Mouse (Mus musculus) kidney, postnatal 0 days (tissue): ENCODE measurements around the gene Ankrd33b. TPM values are rescaled to one million over a fixed set of nuclear protein-coding genes. Genes with fewer than 3 reads are reported as not detected.

ENCODE experiments used
- ATAC-seq: fragments of 200-750 bp; cut with Nextera tagmentation; replicated peaks from 2 replicates; pipeline ENCODE4 v1.8.0; 2017; ENCODE audit warnings: low read depth, moderate number of reproducible peaks, moderate TSS enrichment, moderate library complexity; ENCODE audit not compliant: low FRiP score
- DNase-seq: peaks from one replicate; pipeline ENCODE4 v3.0.0-alpha.2; 2016; ENCODE audit warnings: low spot score
- H3K27ac ChIP-seq: fragments of 300-500 bp; sonication (generic); 2 replicates; pipeline ENCODE4 v1.5.1; 2014; ENCODE audit warnings: mild to moderate bottlenecking
- H3K27me3 ChIP-seq: fragments of 300-500 bp; sonication (generic); 2 replicates; pipeline ENCODE4 v1.6.1; 2014; ENCODE audit warnings: low read length, mixed read lengths; ENCODE audit not compliant: insufficient read depth
- H3K36me3 ChIP-seq: fragments of 300-500 bp; sonication (generic); 2 replicates; pipeline ENCODE4 v1.6.1; 2014; ENCODE audit warnings: low read length, mixed read lengths; ENCODE audit not compliant: insufficient read depth
- H3K4me1 ChIP-seq: fragments of 300-500 bp; sonication (generic); replicated peaks from 2 replicates; pipeline ENCODE4 v1.6.1; 2014; ENCODE audit warnings: antibody characterized with exemption, low read length, mixed read lengths; ENCODE audit not compliant: insufficient read depth
- H3K4me2 ChIP-seq: fragments of 300-500 bp; sonication (generic); 2 replicates; pipeline ENCODE4 v1.6.1; 2014; ENCODE audit warnings: mild to moderate bottlenecking, low read length, moderate library complexity, mixed read lengths
- H3K4me3 ChIP-seq: fragments of 300-500 bp; sonication (generic); replicated peaks from 2 replicates; pipeline ENCODE4 v1.5.1; 2014; ENCODE audit warnings: low read depth, low read length
- H3K9ac ChIP-seq: fragments of 300-500 bp; sonication (generic); 2 replicates; pipeline ENCODE4 v1.6.1; 2014; ENCODE audit warnings: low read depth, low read length
- H3K9me3 ChIP-seq: fragments of 300-500 bp; sonication (generic); replicated peaks from 2 replicates; pipeline ENCODE4 v1.6.1; 2016; ENCODE audit warnings: low read length, inconsistent platforms, mixed read lengths
- CTCF ChIP-seq: IDR thresholded peaks from 2 replicates; pipeline ENCODE4 v1.5.1; 2016; ENCODE audit warnings: antibody characterized with exemption, low read depth, mild to moderate bottlenecking, moderate library complexity
- WGBS: fragments of 180-500 bp; shearing (Covaris S2); extraction: QIAGEN DNeasy Blood & Tissue Kit; methylation state at CpG from one replicate; pipeline ENCODE4 v1.1.7; 2014; 5-methylcytosine and 5-hydroxymethylcytosine counted together
- polyA plus RNA-seq: library from polyadenylated mRNA; unstranded; fragments of >200 nt; fragmentation: Nextera tagmentation; extraction: Ambion mirVana; gene quantifications from 2 replicates; pipeline ENCODE4 v1.2.1, GENCODE M21; 2015

Gene Ankrd33b
- 10.5 and 12.0 TPM in 2 replicates for polyA plus RNA-seq

DNA sequence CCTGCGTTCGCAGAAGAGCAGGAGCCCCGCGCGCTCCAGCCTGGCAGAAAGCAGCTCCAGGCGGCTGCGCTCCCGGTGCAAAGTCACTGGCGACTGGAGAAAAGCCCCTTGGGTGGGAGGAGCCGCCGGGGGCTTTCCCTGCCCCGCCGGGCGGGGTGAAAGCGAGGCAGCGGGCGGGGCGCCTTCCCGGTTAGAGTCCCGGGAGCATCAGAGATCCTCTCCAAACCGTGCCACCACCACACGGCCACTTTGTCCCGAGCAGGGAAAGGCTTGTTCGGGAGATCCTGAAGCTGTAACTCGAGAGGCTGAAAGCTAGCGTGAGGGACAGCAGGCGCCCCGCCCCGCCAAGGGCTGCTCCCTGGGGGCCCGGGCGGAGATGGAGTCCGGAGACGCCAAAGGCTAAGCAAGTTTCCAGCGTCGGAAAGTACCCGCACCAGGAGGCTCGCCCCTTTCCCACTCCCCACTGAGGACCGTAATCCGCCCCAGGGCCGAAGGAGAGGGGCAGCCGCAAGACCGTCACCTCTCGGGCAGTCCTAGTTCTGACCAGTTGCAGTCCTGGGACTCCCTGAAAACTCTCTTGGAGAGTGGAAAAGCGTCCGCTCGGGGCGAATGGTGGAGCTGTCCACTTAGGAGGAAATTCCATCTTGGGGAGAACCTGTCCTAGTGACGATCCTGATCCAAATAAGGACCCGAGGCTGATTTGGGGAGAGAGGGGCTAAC lies at the start of gene Ankrd33b:
Gene Ankrd33b (minus strand): TSS at position 246 of the 720 bp plus-strand sequence.
- 2% methylated on average over 49 of the region's 49 CpGs for WGBS
- no peaks in the 10 kb centered on the region for H3K36me3 ChIP-seq
- H3K27me3 ChIP-seq: no peaks in the 10 kb centered on the region
- H3K9ac ChIP-seq: peak within 1 kb of the TSS; percentile 70
- ATAC-seq: peak; percentile 62
- H3K27ac ChIP-seq: peak within 1 kb of the TSS; percentile 75
- no peaks in the 10 kb centered on the region for H3K9me3 ChIP-seq
- H3K4me3 ChIP-seq: peak within 1 kb of the TSS; percentile 67
- peak within 1 kb of the TSS; percentile 99 for H3K4me2 ChIP-seq
- TF ChIP-seq CTCF: no peak
- DNase-seq: peak; percentile 70
- H3K4me1 ChIP-seq: peaks cover 4% of the 10 kb centered on the region; the same call in 1 of the 2 replicates

DNA sequence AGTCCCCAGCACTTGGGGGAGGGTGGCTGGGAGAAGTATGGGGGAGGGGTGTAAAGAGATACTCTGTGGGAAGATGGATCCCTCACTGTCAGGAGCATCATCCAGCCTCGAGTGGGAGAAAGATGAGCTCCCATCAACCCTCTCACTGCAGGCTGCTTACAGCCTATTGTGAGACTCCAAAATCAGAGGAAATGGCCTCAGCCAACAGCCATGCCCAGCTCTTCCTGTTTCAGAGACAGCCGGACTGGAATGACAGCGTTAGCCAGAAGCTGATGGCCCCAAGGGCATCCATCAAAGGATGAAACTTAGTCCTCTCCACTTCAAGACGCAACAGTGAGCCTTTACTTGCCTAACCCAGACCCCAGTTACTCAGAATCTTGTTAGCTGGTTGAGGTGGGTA lies 47.7 kb upstream of the Ankrd33b start:
- Histone ChIP-seq H3K4me3 (no peak overlapping the region), H3K9ac (no peak overlapping the region), H3K4me1 (no peaks in the 10 kb centered on the region), H3K27ac (peak overlapping the region; percentile 55), H3K9me3 (no peaks in the 10 kb centered on the region), H3K4me2 (no peak overlapping the region), H3K36me3 (no peaks in the 10 kb centered on the region), H3K27me3 (no peaks in the 10 kb centered on the region)
- no peak for TF ChIP-seq CTCF
- DNase-seq: no peak
- WGBS: 50% methylated on average over 4 of the region's 4 CpGs
- no peak for ATAC-seq

DNA sequence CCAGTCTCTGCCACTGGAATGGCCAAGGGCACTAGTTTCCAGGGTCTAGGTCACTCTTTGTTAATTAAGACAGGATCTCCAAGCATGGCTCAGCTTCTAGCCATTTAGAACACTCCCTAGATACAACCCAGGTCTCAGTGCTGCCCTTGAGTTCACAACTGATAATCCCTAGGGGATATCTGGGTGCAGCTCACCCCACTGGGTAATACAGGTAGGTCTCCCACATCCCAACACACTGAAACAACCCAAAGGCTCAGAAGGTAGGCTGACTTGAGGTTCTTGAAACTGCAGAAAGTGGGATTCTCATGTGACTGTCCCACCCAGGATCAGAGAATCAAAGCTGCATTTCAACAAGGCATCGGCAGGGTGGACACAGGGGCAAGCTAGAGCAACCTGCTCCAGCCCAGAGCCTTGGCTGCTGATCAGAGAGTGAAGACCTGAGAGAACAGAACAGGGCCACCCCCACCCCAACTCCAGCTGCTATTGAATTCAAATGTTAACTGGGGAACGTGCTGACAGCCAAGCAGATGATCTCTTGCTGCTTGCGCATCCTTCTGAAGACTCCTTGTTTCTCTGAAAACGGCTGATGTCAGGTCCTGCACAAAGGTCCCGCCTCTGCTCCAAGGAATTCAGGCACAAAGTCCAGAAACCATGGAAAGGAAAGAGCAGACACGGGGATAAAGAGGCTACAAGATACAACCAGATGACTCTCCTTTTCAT lies 46.8 kb upstream of the Ankrd33b start:
- Histone ChIP-seq H3K4me3 (no peak overlapping the region), H3K27me3 (no peaks in the 10 kb centered on the region), H3K9me3 (no peaks in the 10 kb centered on the region), H3K27ac (peak overlapping the region; percentile 55; the same call in 1 of the 2 replicates), H3K4me1 (no peaks in the 10 kb centered on the region), H3K4me2 (no peak overlapping the region), H3K36me3 (no peaks in the 10 kb centered on the region), H3K9ac (no peak overlapping the region)
- ATAC-seq: peak; percentile 67; the same call in 1 of the 2 replicates
- no peak for DNase-seq
- 56% methylated on average over 6 of the region's 6 CpGs for WGBS
- TF ChIP-seq CTCF: no peak

GRCm38 (mm10) chr15:31413662-31414061 lies 46.1 kb upstream of the Ankrd33b start:
- DNase-seq (no peak), ATAC-seq (no peak)
- WGBS: 89% methylated on average over 6 of the region's 6 CpGs
- Histone ChIP-seq H3K27me3 (no peaks in the 10 kb centered on the region), H3K4me2 (no peak overlapping the region), H3K27ac (no peak overlapping the region), H3K36me3 (no peaks in the 10 kb centered on the region), H3K4me1 (no peaks in the 10 kb centered on the region), H3K9ac (no peak overlapping the region), H3K4me3 (no peak overlapping the region), H3K9me3 (no peaks in the 10 kb centered on the region)
- no peak for TF ChIP-seq CTCF

DNA sequence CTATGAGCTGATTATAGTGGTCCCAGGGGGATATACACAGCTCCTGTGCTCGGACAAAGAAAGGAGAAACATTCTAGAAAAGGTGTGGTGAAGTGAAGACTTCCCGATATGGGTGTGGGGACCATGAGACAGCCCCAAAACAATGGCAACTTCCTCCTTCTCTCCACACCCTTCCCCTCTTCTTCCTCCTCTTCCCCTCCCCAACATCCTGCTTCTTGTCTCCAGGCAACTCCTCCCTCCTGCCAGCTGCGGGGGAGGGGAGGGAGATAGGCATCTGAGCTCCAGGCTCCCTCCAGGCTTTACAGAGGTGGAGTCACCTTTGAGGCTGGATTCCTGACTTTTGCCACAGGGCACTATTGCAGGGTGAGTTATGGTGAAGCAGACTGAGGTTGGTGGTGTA lies 45.4 kb upstream of the Ankrd33b start:
- TF ChIP-seq CTCF: no peak
- Histone ChIP-seq H3K9me3 (no peaks in the 10 kb centered on the region), H3K9ac (no peak overlapping the region), H3K27ac (no peak overlapping the region), H3K27me3 (no peaks in the 10 kb centered on the region), H3K4me2 (no peak overlapping the region), H3K36me3 (no peaks in the 10 kb centered on the region), H3K4me3 (no peak overlapping the region), H3K4me1 (no peaks in the 10 kb centered on the region)
- ATAC-seq (no peak), DNase-seq (peak; percentile 22)
- WGBS: 39% methylated on average over 3 of the region's 3 CpGs

- no peak for TF ChIP-seq CTCF
- H3K4me3 ChIP-seq: no peak overlapping the region
- H3K9me3 ChIP-seq: no peaks in the 10 kb centered on the region
- ATAC-seq: no peak
- H3K27me3 ChIP-seq: no peaks in the 10 kb centered on the region
- no peak for DNase-seq
- H3K4me2 ChIP-seq: no peak overlapping the region
- H3K36me3 ChIP-seq: no peaks in the 10 kb centered on the region
- WGBS: 78% methylated on average over 6 of the region's 6 CpGs
- H3K27ac ChIP-seq: no peak overlapping the region
- no peak overlapping the region for H3K9ac ChIP-seq
- no peaks in the 10 kb centered on the region for H3K4me1 ChIP-seq
Observed at GRCm38 (mm10) chr15:31412436-31412835, 44.9 kb upstream of the Ankrd33b start.
